34 mouse cellular contexts compared by ENCODE assay signal in genomic region chr7:133788147-133788546, GRCm38 (mm10). TPM values are rescaled to one million over a fixed set of nuclear protein-coding genes. Genes with fewer than 3 reads are reported as not detected.
"Had no signal": no experiment of that assay in that cellular context is flagged by ENCODE, and none has a peak within 500 bp of the region (broad histone marks: within the 10 kb centered on the region; RNA-seq: fewer than 3 reads in every experiment).

No protein-coding gene starts in this region.

- H3K4me3 ChIP-seq: limb, embryonic 10.5 days; limb, embryonic 12.5 days; limb, embryonic 13.5 days; limb, embryonic 15.5 days; liver, embryonic 12.5 days; liver, embryonic 13.5 days; liver, embryonic 15.5 days; lung, embryonic 15.5 days; megakaryocyte, embryonic 14.5 days; midbrain, embryonic 10.5 days; midbrain, embryonic 12.5 days; midbrain, embryonic 13.5 days; midbrain, embryonic 15.5 days; myocyte had no signal

- H3K9me3 ChIP-seq: limb, embryonic 10.5 days; limb, embryonic 12.5 days; limb, embryonic 13.5 days; limb, embryonic 15.5 days; liver, embryonic 12.5 days; liver, embryonic 13.5 days; liver, embryonic 15.5 days; lung, embryonic 15.5 days; midbrain, embryonic 10.5 days; midbrain, embryonic 12.5 days; midbrain, embryonic 13.5 days; midbrain, embryonic 15.5 days had no signal

- H3K36me3 ChIP-seq: limb, embryonic 10.5 days; limb, embryonic 12.5 days; limb, embryonic 13.5 days; limb, embryonic 15.5 days; liver, embryonic 12.5 days; liver, embryonic 13.5 days; liver, embryonic 15.5 days; lung, embryonic 15.5 days; midbrain, embryonic 10.5 days; midbrain, embryonic 12.5 days; midbrain, embryonic 13.5 days; midbrain, embryonic 15.5 days had no signal

- H3K4me1 ChIP-seq: limb, embryonic 12.5 days; limb, embryonic 13.5 days; liver, embryonic 12.5 days; liver, embryonic 13.5 days; liver, embryonic 15.5 days; midbrain, embryonic 10.5 days; midbrain, embryonic 12.5 days; midbrain, embryonic 13.5 days; midbrain, embryonic 15.5 days had no signal

- DNase-seq: left cerebral cortex, postnatal 4 days; liver; liver, embryonic 13.5 days; liver, postnatal 0 days; lung, adult 18-20 months; lung, adult 2 months; lung, embryonic 14.5 days; lung, postnatal 10 days; lung, postnatal 14 days; lung, postnatal 36 days; lung, postnatal 4 days; midbrain, embryonic 14.5 days had no signal

- H3K27me3 ChIP-seq: limb, embryonic 12.5 days; limb, embryonic 15.5 days; liver, embryonic 12.5 days; liver, embryonic 13.5 days; liver, embryonic 15.5 days; lung, embryonic 15.5 days; midbrain, embryonic 12.5 days; midbrain, embryonic 13.5 days; midbrain, embryonic 15.5 days had no signal

- H3K9ac ChIP-seq: limb, embryonic 12.5 days; limb, embryonic 13.5 days; limb, embryonic 15.5 days; liver, embryonic 12.5 days; liver, embryonic 13.5 days; liver, embryonic 14.5 days; liver, embryonic 15.5 days; liver, postnatal 0 days; lung, embryonic 14.5 days; lung, embryonic 15.5 days; midbrain, embryonic 12.5 days; midbrain, embryonic 13.5 days; midbrain, embryonic 15.5 days had no signal

- H3K27ac ChIP-seq: limb, embryonic 10.5 days; limb, embryonic 12.5 days; limb, embryonic 13.5 days; limb, embryonic 15.5 days; liver, embryonic 12.5 days; liver, embryonic 13.5 days; liver, embryonic 14.5 days; liver, embryonic 15.5 days; lung, embryonic 15.5 days; macrophage; midbrain, embryonic 10.5 days; midbrain, embryonic 12.5 days; midbrain, embryonic 13.5 days; midbrain, embryonic 15.5 days had no signal

RNA-seq across cellular contexts. Expression of gene Fank1, which starts 11.5 kb away (rescaled TPM):
- total RNA-seq: liver, adult 2 months; megakaryocyte progenitor cell, adult 5-6 weeks; megakaryocyte, adult 5-6 weeks; megakaryocyte-erythroid progenitor cell, adult 5-6 weeks; monocyte, adult 5-6 weeks had no signal
- polyA plus RNA-seq: limb, embryonic 15.5 days; liver, adult 2 months; liver, embryonic 11.5 days; liver, embryonic 13.5 days; liver, embryonic 15.5 days; liver, embryonic 16.5 days; liver, postnatal 0 days; macrophage had no signal
